Mouse (Mus musculus) liver, embryonic 14.5 days (tissue): ENCODE results near the gene Ubqln3. TPM values are rescaled to one million over a fixed set of nuclear protein-coding genes. Genes with fewer than 3 reads are reported as not detected.

Experiments used
- ATAC-seq: fragments of 200-750 bp; cut with Nextera tagmentation; 2 replicates; pipeline ENCODE4 v1.8.0; 2017; ENCODE audit warnings: moderate number of reproducible peaks, mild to moderate bottlenecking, moderate library complexity; ENCODE audit not compliant: insufficient read depth
- DNase-seq, 3 experiments: peaks; one replicate each; pipeline ENCODE4 v3.0.0-alpha.2; 2012 to 2013; ENCODE audit warnings: low read depth in 3 of 3, low spot score in 3 of 3
- H3K27ac ChIP-seq: fragments of 300-500 bp; sonication (generic); 2 replicates; pipeline ENCODE4 v1.5.1; 2014; ENCODE audit warnings: moderate library complexity, mild to moderate bottlenecking, control low read depth, inconsistent platforms
- H3K27me3 ChIP-seq: fragments of 300-500 bp; sonication (generic); 2 replicates; pipeline ENCODE4 v1.6.1; 2014; ENCODE audit warnings: mild to moderate bottlenecking, low read length, moderate library complexity; ENCODE audit not compliant: control insufficient read depth, insufficient read depth
- H3K36me3 ChIP-seq: fragments of 300-500 bp; sonication (generic); replicated peaks from 2 replicates; pipeline ENCODE4 v1.6.1; 2014; ENCODE audit warnings: low read depth; ENCODE audit not compliant: control insufficient read depth, insufficient read depth
- H3K4me1 ChIP-seq, 2 experiments: fragments of 200-500 bp in 1 of 2; fragments of 300-500 bp in 1 of 2; sonication (generic) in 1 of 2; replicated peaks; 2 replicates each; pipeline ENCODE4 v1.6.1; 2012 to 2014; ENCODE audit warnings: antibody characterized with exemption in 1 of 2, inconsistent platforms in 1 of 2, low read length in 1 of 2; ENCODE audit not compliant: control insufficient read depth in 2 of 2, insufficient read depth in 2 of 2
- H3K4me2 ChIP-seq: fragments of 300-500 bp; sonication (generic); 2 replicates; pipeline ENCODE4 v1.6.1; 2014; ENCODE audit warnings: low read depth, mild to moderate bottlenecking, control low read depth, moderate library complexity
- H3K4me3 ChIP-seq, 2 experiments: fragments of 200-500 bp in 1 of 2; fragments of 300-500 bp in 1 of 2; sonication (generic) in 1 of 2; 2 replicates each; pipeline ENCODE4 v1.5.1; 2012 to 2014; ENCODE audit warnings: low read depth in 2 of 2, low read length in 2 of 2, mild to moderate bottlenecking in 2 of 2, control low read depth in 1 of 2, inconsistent platforms in 1 of 2, moderate library complexity in 1 of 2; ENCODE audit not compliant: insufficient read depth in 1 of 2
- H3K9ac ChIP-seq: fragments of 300-500 bp; sonication (generic); replicated peaks from 2 replicates; pipeline ENCODE4 v1.6.1; 2014; ENCODE audit warnings: mild to moderate bottlenecking, control low read depth, moderate library complexity
- H3K9me3 ChIP-seq: fragments of 300-500 bp; sonication (generic); 2 replicates; pipeline ENCODE4 v1.6.1; 2016; ENCODE audit warnings: low read length, mixed read lengths; ENCODE audit not compliant: control insufficient read depth
- CTCF ChIP-seq: IDR thresholded peaks from 2 replicates; pipeline ENCODE4 v1.5.1; 2016; ENCODE audit warnings: antibody characterized with exemption, low read depth, control low read depth
- EP300 ChIP-seq: IDR thresholded peaks from 2 replicates; pipeline ENCODE4 v1.6.1; 2016; ENCODE audit warnings: antibody characterized with exemption, low read depth
- WGBS: fragments of 180-500 bp; shearing (Covaris S2); extraction: QIAGEN DNeasy Blood & Tissue Kit; methylation state at CpG from one replicate; pipeline ENCODE4 v1.1.7; 2014; ENCODE audit not compliant: insufficient replicate concordance; 5-methylcytosine and 5-hydroxymethylcytosine counted together
- polyA plus RNA-seq, 2 experiments: library from polyadenylated mRNA; depleted of rRNA in 1 of 2; stranded (reverse) in 1 of 2; unstranded in 1 of 2; fragments of >200 nt; fragmentation: Nextera tagmentation in 1 of 2; extraction: Ambion mirVana in 1 of 2; gene quantifications; 2 replicates each; pipeline versions ENCODE4 v1.2.1 to v1.2.3; 2012 to 2014

Gene Ubqln3
- polyA plus RNA-seq (2012; rRNA removed) = not detected in 2 replicates
- polyA plus RNA-seq (2014; fragmentation: Nextera tagmentation; extraction: Ambion mirVana) = not detected in 2 replicates

GRCm38 (mm10) chr7:104143179-104143578, at the start of gene Ubqln3:
Gene Ubqln3 (minus strand): TSS chr7:104143279.
- no peaks in the 10 kb centered on the region for H3K4me1 ChIP-seq
- ATAC-seq (no peak), DNase-seq (no peak)
- no peaks in the 10 kb centered on the region for H3K9me3 ChIP-seq
- WGBS = 49% methylated on average over 3 of the region's 3 CpGs
- H3K9ac ChIP-seq = no peak within 1 kb of the TSS
- no peak within 1 kb of the TSS for H3K4me3 ChIP-seq
- H3K4me2 ChIP-seq = no peak within 1 kb of the TSS
- no peak within 1 kb of the TSS for H3K27ac ChIP-seq
- H3K36me3 ChIP-seq = no peaks in the 10 kb centered on the region
- no peaks in the 10 kb centered on the region for H3K27me3 ChIP-seq
- TF ChIP-seq EP300 = no peak
- no peak for TF ChIP-seq CTCF

- no peaks in the 10 kb centered on the region for H3K4me1 ChIP-seq
- ATAC-seq (no peak), DNase-seq (no peak)
- H3K36me3 ChIP-seq = no peaks in the 10 kb centered on the region
- WGBS = 33% methylated on average over 9 of the region's 9 CpGs
- H3K27me3 ChIP-seq = no peaks in the 10 kb centered on the region
- H3K9ac ChIP-seq = no peak overlapping the region
- no peak overlapping the region for H3K4me2 ChIP-seq
- no peaks in the 10 kb centered on the region for H3K9me3 ChIP-seq
- TF ChIP-seq CTCF (no peak), EP300 (no peak)
- H3K4me3 ChIP-seq = no peak overlapping the region
- no peak overlapping the region for H3K27ac ChIP-seq
Observed at GRCm38 (mm10) chr7:104191275-104191674, 48.2 kb upstream of the Ubqln3 start.

GRCm38 (mm10) chr7:104183292-104183691, 40.2 kb upstream of the Ubqln3 start, which contains the start of gene Olfr648:
Gene Olfr648 (minus strand): TSS chr7:104183392.
- WGBS = 65% methylated on average over 2 of the region's 2 CpGs
- no peaks in the 10 kb centered on the region for H3K27me3 ChIP-seq
- no peak for ATAC-seq

GRCm38 (mm10) chr7:104179074-104179473, 36.0 kb upstream of the Ubqln3 start:
- H3K4me1 ChIP-seq = no peaks in the 10 kb centered on the region
- WGBS = 80% methylated on average over 1 of the region's 1 CpGs
- ATAC-seq (no peak), DNase-seq (no peak)
- H3K36me3 ChIP-seq = no peaks in the 10 kb centered on the region
- TF ChIP-seq EP300 (no peak), CTCF (no peak)
- no peak overlapping the region for H3K4me2 ChIP-seq
- no peak overlapping the region for H3K9ac ChIP-seq
- H3K9me3 ChIP-seq = no peaks in the 10 kb centered on the region
- H3K27me3 ChIP-seq = no peaks in the 10 kb centered on the region
- H3K4me3 ChIP-seq = no peak overlapping the region
- no peak overlapping the region for H3K27ac ChIP-seq

More at GRCm38 (mm10) chr7:104183292-104183691, 40.2 kb upstream of the Ubqln3 start, which contains the start of gene Olfr648:
- Histone ChIP-seq H3K4me1 (no peaks in the 10 kb centered on the region), H3K27ac (no peak within 1 kb of the TSS), H3K9me3 (no peaks in the 10 kb centered on the region), H3K36me3 (no peaks in the 10 kb centered on the region), H3K4me2 (no peak within 1 kb of the TSS), H3K9ac (no peak within 1 kb of the TSS), H3K4me3 (no peak within 1 kb of the TSS)
- DNase-seq = no peak
- TF ChIP-seq EP300 (no peak), CTCF (no peak)

- H3K36me3 ChIP-seq = no peaks in the 10 kb centered on the region
- H3K4me2 ChIP-seq = no peak overlapping the region
- 50% methylated on average over 5 of the region's 5 CpGs for WGBS
- H3K9me3 ChIP-seq = no peaks in the 10 kb centered on the region
- no peak overlapping the region for H3K9ac ChIP-seq
- H3K4me3 ChIP-seq = no peak overlapping the region
- H3K27me3 ChIP-seq = no peaks in the 10 kb centered on the region
- no peak overlapping the region for H3K27ac ChIP-seq
- ATAC-seq (no peak), DNase-seq (no peak)
- no peaks in the 10 kb centered on the region for H3K4me1 ChIP-seq
- TF ChIP-seq EP300 (no peak), CTCF (no peak)
Observed at GRCm38 (mm10) chr7:104178422-104179054, 35.5 kb upstream of the Ubqln3 start.
